Mouse (Mus musculus): ENCODE data around the gene Fndc11.
A peak's percentile ranks its signal among the peaks of the same experiment; 100 is the strongest.

Gene Fndc11

DNA sequence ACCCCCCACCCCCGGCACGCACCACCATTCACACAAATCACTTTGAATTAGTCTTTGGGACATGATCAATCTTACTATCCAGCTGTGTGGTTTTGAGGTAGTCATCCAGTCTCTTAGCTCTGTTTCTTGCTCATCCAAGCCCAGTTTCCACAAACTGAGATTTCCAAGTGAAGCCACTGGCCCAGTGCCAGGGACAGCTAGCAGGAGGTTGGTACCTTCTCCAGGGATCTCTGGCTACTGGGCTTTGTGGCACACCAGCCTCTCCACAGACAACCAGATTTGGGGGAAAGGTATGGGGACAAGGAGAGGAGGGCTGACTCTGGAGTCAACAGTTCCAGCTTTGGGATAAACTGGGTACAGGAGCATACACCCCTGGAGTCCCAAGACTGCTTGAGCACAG is 548 bp downstream of the Fndc11 start:
- DNase-seq (ENCODE audit: low spot score), result no peak

GRCm38 (mm10) chr2:181224994-181225393 is 5.2 kb downstream of the Fndc11 start:
- peak; percentile 78 for DNase-seq (ENCODE audit: low spot score)

DNA sequence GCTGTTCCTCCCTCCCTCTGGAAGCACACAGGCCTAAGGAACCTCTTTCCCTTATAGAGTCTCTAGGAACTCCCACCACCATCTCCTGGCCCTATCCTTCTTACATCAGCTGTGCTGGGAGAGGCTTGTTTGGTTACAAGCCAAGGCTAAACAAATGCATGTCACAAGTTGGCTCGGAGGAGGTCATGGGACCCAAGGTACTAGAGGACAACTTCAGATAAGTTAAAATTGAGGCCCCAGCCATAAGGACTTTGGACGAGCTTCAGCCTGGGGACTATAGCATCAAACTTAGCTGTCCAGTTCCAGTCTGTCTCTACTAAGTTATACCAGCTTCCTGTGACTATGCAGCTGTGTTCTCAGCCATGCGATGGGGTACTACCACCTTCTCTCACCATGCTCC is 7.3 kb downstream of the Fndc11 start:
- DNase-seq (ENCODE audit: low spot score), result peak; percentile 75

DNA sequence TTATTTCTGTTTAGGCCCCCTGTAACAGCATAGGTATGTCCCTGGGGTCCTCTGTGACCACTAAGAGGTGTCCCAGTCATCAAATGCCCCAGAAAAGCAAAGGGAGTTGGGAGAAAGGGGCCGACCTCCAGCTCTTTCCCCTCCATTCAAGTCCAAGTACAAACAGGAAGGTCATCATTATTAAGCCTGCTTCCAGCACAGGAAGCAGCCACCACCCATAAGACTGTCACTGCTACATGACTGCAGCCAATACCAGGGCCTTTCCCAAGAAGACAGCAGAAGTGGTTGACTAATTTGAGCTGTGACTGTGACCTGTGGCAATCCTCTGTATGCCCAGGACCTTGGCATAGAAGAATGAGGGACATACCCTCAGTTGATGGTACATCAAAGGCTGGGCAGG is 8.5 kb downstream of the Fndc11 start:
- no peak for DNase-seq (ENCODE audit: low spot score)

DNA sequence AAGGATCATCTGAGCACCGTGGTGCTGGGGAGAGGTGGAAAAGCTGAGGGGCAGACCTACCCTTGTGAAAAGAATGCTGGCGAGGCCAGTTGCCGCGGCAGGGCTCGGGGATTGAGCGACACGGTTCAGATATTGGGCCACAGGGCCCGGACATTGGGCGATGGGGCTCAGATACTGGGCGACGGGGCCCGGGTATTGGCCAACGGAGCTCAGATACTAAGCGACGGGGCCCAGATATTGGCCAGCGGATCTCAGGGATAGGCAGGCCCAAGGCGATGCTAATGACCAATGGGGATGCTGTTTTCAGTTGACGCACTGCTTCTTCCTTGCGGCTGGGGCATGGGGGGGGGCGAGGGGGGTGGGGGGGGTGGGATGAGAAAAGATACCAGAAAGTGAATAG is 11.4 kb downstream of the Fndc11 start:
- no peak for DNase-seq (ENCODE audit: low spot score)

DNA sequence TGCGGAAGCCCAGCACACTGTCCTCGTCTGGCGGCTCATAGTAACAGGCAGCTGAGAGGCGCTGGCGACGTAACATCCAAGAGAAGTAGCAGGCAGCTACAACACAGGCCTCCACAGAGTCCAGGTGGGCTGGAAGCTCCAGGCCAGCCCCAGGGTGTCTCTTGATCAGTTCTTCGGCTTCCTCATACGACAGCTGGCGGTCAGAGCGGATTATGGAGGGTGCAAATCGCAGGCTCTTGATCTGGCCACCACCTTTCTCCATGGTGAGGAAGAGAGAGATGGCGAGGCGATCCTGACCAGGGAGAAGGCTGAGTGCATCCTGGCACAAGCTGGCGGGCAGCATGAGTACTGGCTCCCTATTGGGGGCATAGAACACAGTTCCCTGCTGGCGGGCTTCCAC is 13.6 kb downstream of the Fndc11 start:
- DNase-seq (ENCODE audit: low spot score), result no peak

DNA sequence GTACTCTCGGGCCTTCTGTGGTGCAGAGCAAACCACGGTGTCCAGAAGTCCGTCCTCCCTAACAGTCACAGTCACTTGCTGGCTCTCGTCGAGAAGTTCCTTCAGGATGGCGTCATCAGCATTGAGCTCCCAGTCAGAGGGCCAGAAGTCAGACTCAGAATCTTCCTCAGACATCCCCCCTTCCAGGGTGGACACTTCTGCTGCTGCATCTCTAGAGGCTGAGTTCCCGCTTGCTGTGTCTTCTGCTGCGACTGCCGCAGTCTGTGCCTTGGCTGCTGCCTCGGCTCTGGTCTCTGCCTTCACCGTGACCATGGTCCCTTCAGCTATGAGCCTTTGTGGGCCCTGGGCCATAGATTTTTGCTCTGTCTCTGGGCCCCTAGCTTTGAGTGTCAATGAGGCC is 14.9 kb downstream of the Fndc11 start:
- no peak for DNase-seq (ENCODE audit: low spot score)

- no peak for DNase-seq (ENCODE audit: low spot score)
These were observed 16.1 kb downstream of the Fndc11 start for GRCm38 (mm10) chr2:181235681-181236566.

GRCm38 (mm10) chr2:181237251-181238014 is 17.6 kb downstream of the Fndc11 start:
- DNase-seq (ENCODE audit: low spot score), result no peak

DNA sequence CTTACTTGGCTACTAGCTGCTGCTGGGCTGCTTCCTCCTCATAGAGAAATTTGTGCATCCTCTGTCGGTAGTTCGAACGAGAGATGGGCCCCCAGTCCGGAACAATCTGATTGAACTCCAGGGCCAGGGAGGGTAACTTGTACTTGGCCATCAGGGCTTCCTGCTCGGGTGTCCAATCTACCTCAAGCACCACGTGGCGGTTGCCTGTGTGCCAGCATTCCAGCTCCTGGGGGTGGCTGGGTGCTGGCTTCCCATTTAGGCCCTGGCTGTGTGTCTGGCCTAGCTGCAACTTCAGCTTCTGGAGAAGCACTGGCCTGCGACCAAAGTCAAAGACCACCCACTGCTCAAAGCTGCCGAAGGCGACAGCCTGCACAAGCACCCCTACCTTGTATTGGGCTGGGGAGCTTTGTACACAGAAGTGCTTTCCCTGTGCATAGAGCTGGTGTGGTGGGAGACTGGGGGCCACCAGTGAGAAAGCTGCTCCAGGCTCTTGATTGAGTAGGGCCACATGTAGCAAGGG is 18.3 kb downstream of the Fndc11 start:
- DNase-seq (ENCODE audit: low spot score), result no peak

DNA sequence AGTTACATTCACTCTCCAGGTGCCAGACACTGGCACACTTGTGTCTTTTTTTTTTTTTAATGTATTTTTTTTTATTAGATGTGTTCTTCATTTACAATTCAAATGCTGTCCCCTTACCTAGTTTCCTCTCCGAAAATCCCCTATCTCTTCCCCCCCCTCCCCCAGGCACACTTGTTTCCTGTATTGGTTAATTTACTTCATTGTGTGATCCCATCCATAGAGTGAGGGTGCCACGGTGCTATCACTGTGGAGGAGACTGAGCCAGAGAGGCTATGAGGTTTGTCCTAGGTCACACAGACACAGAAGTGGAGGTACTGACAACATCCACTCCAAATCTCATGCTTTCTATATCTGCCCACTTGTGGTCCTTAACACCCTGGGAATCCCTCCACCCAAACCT is 19.0 kb downstream of the Fndc11 start:
- no peak for DNase-seq (ENCODE audit: low spot score)

GRCm38 (mm10) chr2:181239261-181239660 is 19.4 kb downstream of the Fndc11 start:
- DNase-seq (ENCODE audit: low spot score), result no peak

DNA sequence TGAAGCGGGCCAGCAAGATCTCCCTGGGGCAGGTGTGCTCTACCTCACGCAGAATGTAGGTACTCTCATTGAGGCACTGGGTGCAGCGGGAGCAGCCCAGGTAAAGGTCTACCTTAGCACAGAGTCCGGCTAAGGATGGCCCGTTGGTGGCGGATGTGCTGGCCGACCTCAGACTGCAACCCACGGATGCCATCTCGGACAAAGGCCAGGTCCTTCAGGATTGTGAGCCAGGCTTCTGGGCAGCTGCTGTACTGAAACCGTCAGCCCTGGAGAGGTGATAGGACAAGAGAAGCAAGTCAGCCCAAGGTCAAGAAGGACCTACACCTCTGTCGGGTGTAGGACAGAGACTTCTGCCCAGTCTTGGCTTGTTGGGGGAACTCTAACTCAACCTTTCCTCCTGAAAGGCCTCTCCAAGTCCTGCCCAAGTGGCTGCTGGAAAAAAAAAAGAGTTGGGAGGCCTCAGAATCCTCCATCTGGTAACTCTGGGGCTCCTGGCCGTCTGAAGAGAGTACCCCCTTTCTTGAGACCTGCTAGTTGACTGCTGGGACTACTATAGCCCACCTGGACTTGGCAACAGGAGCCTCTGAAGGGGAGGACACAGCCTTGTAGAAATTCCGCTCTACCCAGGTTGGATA is 21.1 kb downstream of the Fndc11 start:
- no peak for DNase-seq (ENCODE audit: low spot score)

GRCm38 (mm10) chr2:181241602-181242313 is 21.9 kb downstream of the Fndc11 start, which contains the start of gene Helz2:
TSS of gene Helz2 (minus strand) at chr2:181242027.
- peak; percentile 70 for DNase-seq (ENCODE audit: low spot score)

DNA sequence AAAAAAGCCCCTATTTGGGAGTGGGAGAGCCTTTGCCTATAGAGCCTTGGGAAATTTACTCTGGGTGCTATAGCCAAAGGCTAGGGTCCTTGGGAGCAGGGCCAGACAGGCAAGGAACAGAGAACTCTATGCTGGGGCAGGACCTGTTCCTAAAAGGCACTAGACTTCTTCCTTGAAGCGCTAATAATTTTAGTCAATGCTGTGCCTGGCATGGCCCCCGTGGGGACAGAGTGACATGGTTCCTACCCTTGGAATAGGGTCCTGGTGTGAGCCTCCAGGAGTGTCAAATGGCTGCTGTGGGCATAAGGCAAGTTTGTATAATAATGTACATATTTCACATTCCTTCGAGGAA is 22.5 kb downstream of the Fndc11 start:
- DNase-seq (ENCODE audit: low spot score), result no peak

DNA sequence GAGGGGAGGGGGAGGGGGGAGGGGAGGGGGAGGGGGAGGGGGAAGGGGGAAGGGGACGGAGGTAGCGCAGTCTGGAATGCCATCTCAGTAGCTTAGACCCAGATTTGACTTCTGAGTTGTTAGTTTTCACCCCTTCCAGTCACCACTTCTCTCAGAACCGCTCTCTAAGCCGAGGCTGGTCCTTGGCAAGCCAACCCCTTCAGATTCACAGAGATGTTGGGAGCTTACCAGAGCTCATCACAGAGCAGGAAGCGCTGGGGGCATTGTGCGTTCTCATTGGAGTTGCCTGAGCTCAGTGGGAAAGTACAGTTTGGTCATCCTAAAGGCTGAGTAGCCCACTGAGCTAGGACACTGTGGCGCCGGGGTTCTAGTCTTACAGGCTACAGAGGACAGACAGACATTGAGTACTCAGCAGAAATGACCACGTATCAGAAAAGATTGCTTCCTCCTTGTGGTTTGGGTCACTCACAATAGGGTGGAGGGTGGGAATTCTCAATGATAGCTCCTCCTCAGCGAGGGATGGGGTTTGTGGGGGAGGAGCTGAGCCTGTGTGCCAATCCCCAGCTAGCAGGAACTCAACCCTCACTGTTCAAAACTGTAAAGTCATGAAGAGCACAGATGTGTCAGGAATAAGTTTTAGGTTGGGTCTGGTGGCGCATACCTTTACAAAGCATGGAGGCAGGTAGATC is 24.0 kb downstream of the Fndc11 start:
- DNase-seq (ENCODE audit: low spot score), result peak; percentile 74

- DNase-seq (ENCODE audit: low spot score), result peak; percentile 38
These were observed 25.2 kb downstream of the Fndc11 start for GRCm38 (mm10) chr2:181245031-181245430.

DNA sequence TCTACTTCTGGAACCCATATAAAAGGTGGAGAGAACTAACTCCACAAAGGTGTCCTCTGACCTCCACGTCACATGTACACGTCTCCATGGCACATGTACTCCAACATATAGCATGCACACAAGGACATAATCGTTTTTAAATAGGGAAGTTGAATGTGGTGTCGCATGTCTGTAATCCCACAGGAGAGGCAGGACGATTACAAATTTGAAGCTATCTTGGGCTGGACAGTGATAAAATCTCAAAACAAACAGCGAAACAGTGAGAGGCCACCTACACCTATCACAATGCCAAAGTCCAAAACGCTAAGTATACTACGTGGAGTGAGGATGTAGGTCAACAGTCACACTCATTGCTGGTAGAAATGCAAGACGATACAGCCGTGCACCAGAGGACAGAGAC is 29.4 kb downstream of the Fndc11 start:
- peak; percentile 71 for DNase-seq (ENCODE audit: low spot score)

DNA sequence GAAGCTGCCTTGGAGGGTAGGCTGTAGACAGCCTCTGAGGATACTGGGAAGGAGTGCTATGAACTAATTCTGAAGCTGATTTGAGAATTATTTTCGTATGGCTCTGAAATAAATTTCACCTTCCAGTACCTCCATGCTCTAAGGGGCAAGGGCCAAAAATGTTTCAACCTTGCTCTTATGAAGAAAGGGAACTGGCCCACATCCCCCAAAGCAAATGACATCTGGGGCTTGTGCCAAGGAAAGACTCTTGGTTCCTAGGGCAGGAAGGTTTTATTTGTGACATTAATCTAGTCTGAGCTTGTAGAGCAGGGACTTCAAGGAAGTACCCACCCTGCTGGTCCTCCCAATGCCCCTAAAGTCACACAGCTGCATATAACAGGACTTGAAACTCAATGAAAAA is 32.0 kb downstream of the Fndc11 start:
- DNase-seq (ENCODE audit: low spot score), result no peak

DNA sequence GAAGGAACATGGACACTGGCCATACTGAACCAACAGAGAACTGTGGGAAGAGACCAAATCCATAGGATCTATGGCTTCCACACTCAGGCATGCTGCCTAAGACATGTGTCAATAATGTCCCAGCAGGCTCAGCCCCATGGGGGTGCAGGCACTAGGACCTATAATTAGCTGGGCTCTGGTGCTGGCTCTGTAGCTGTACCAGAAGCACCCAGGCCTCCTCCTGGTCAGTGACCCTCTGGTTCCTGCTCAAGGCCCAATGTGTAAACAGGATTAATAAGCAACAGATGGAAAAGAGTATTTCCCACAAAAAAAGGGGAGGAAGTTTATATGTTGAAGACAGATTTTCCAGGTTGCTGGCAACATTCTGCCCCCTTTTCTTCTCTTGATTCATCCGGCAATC is 33.4 kb downstream of the Fndc11 start:
- no peak for DNase-seq (ENCODE audit: low spot score)

- DNase-seq (ENCODE audit: low spot score), result no peak
These were observed 47.0 kb downstream of the Fndc11 start for GRCm38 (mm10) chr2:181266839-181267238.

Data from yolk sac, embryonic 10.5 days (tissue).